8 mouse cellular contexts compared by ENCODE assay signal in the genomic region with DNA sequence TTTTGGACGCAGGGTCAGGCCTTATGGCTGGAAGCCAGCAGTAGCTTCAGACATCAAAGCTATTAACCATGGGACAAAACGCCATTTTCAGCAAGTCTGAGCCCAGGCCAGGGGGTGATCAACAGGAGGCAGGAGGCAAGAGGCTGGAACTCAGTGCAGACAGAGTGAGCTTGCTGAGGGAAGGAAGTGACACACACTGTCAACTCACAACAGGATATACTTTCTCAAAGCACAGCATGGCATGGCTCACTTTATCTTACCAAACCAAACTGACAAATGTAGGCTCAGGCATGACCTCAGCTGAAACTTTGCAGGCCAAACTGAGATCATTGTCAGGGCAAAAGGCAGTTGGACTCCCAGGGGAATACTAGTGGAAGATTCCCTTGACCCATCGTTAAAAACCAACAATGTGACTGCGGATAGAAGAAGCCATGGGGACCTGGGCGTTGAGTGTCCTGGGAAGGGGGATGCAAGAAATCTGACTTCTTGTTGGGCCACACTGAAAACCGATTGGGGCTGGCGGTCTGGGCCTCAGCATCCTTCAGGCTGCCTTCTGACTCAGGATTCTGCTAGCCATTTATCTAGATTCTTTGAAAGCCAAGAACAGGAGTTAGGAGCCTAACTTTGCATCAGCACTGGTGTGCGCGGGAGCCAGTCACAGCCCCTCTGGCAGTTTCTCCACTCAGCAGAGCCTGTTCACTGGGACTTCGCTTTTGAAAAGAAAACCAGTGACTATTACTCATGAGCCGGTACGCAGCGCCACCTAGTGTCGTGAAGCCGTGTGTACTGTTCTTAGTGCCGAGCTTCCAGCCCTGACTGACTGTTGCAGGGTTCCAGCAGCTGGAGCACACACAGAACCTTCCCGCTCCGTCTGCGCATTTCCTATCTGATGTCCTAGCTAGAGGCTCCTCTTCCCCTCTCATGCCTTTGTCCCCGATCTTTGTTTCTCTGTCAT.
DNase-seq lines count a peak whose midpoint lies in the region; ATAC-seq and TF ChIP-seq lines count a peak whose summit lies in the region.

No protein-coding gene starts in this region.

- no peaks in the 10 kb centered on the region for H3K9me3 ChIP-seq in ES-E14 (ENCODE audit: control insufficient read depth, insufficient read depth, low read depth, low read length)
- H3K9me3 ChIP-seq in forebrain, embryonic 15.5 days = no peaks in the 10 kb centered on the region
- no peaks in the 10 kb centered on the region for H3K9me3 ChIP-seq in liver, postnatal 0 days (ENCODE audit: low read length)
- H3K9me3 ChIP-seq in neural tube, embryonic 13.5 days = no peaks in the 10 kb centered on the region

- H3K4me3 ChIP-seq in ES-E14 (ENCODE audit: insufficient read depth in 1 of 2, low read depth in 1 of 2, low read length in 2 of 2, poor library complexity in 1 of 2, severe bottlenecking in 1 of 2) = peak overlapping the region in 1 of 2 experiments; percentile 22; a peak in 1 of 4 replicates
- H3K4me3 ChIP-seq in forebrain, embryonic 15.5 days = no peak overlapping the region
- no peak overlapping the region for H3K4me3 ChIP-seq in liver, postnatal 0 days (ENCODE audit: low read depth, low read length)
- no peak overlapping the region for H3K4me3 ChIP-seq in neural tube, embryonic 13.5 days

- 18% methylated on average over 20 of the region's 20 CpGs for WGBS in forebrain, embryonic 15.5 days
- WGBS in liver, postnatal 0 days (ENCODE audit: insufficient replicate concordance) = 14% methylated on average over 20 of the region's 20 CpGs
- 20% methylated on average over 20 of the region's 20 CpGs for WGBS in neural tube, embryonic 13.5 days

- H3K36me3 ChIP-seq in ES-E14 (ENCODE audit: control insufficient read depth, insufficient read depth, low read length, poor library complexity, severe bottlenecking) = no peaks in the 10 kb centered on the region
- no peaks in the 10 kb centered on the region for H3K36me3 ChIP-seq in forebrain, embryonic 15.5 days
- H3K36me3 ChIP-seq in liver, postnatal 0 days (replicated peaks; ENCODE audit: insufficient read depth, low read length) = no peaks in the 10 kb centered on the region
- H3K36me3 ChIP-seq in neural tube, embryonic 13.5 days = no peaks in the 10 kb centered on the region

- no peaks in the 10 kb centered on the region for H3K27me3 ChIP-seq in forebrain, embryonic 15.5 days
- H3K27me3 ChIP-seq in liver, postnatal 0 days (ENCODE audit: insufficient read depth, low read length) = no peaks in the 10 kb centered on the region
- H3K27me3 ChIP-seq in neural tube, embryonic 13.5 days = no peaks in the 10 kb centered on the region

- H3K4me1 ChIP-seq in ES-E14 (ENCODE audit: control insufficient read depth in 2 of 2, insufficient read depth in 2 of 2, low read length in 2 of 2, poor library complexity in 1 of 2) = no peaks in the 10 kb centered on the region
- peaks cover 4% of the 10 kb centered on the region; the same call in 1 of the 2 replicates for H3K4me1 ChIP-seq in forebrain, embryonic 15.5 days
- peaks cover 32% of the 10 kb centered on the region for H3K4me1 ChIP-seq in liver, postnatal 0 days (ENCODE audit: insufficient read depth)
- no peaks in the 10 kb centered on the region; the same call in 1 of the 2 replicates for H3K4me1 ChIP-seq in neural tube, embryonic 13.5 days (replicated peaks)

- ATAC-seq in forebrain, embryonic 15.5 days (replicated peaks) = peak; percentile 92
- ATAC-seq in liver, postnatal 0 days = peak; percentile 49
- ATAC-seq in neural tube, embryonic 13.5 days (ENCODE audit: low read depth) = peak; percentile 76

- DNase-seq in ES-E14 (ENCODE audit: low read depth, low spot score) = peak; percentile 89
- peak; percentile 80 for DNase-seq in cerebellum, adult 11 months
- peak; percentile 70 for DNase-seq in heart, postnatal 25 days (ENCODE audit: low spot score)
- DNase-seq in layer of hippocampus, adult 11-12 months (ENCODE audit: low spot score) = peak; percentile 91
- peak; percentile 92 for DNase-seq in liver, postnatal 0 days
- peak; percentile 58 for DNase-seq in telencephalon, adult 2 months (ENCODE audit: low read depth, low spot score)

- in situ Hi-C loops in ES-E14 (cut with MboI; ENCODE audit: low sequenced_read_pairs in 2 of 2, unreplicated experiment in 2 of 2) = loop anchor here in 1 of 2 experiments (25.0 kb wide), 1 partner anchor 177 kb away; no protein-coding TSS in a partner anchor

- TF ChIP-seq EP300 in liver, postnatal 0 days (IDR thresholded peaks at IDR 0.05; ENCODE audit: low read depth) = no peak

- H3K9ac ChIP-seq in ES-E14 (ENCODE audit: insufficient read depth, low read depth, low read length, poor library complexity, severe bottlenecking) = no peak overlapping the region
- no peak overlapping the region for H3K9ac ChIP-seq in forebrain, embryonic 15.5 days (replicated peaks)
- no peak overlapping the region; the same call in 1 of the 2 replicates for H3K9ac ChIP-seq in liver, postnatal 0 days (replicated peaks)
- H3K9ac ChIP-seq in neural tube, embryonic 13.5 days = no peak overlapping the region

- peak; percentile 98 for TF ChIP-seq CTCF in liver, postnatal 0 days (IDR thresholded peaks at IDR 0.05; ENCODE audit: low read depth)

- intact Hi-C loops in heart, postnatal 25 days (cut with DNase I) = loop anchor here (1.0 to 5.0 kb wide), 4 partner anchors 67 to 297 kb away; a partner anchor contains a TSS

- no peak overlapping the region for H3K4me2 ChIP-seq in forebrain, embryonic 15.5 days (replicated peaks)
- H3K4me2 ChIP-seq in liver, postnatal 0 days (ENCODE audit: low read depth, low read length) = peak overlapping the region; percentile 20
- H3K4me2 ChIP-seq in neural tube, embryonic 13.5 days = no peak overlapping the region

- H3K27ac ChIP-seq in ES-E14 (ENCODE audit: insufficient read depth, low read depth, low read length, poor library complexity, severe bottlenecking) = no peak overlapping the region
- H3K27ac ChIP-seq in forebrain, embryonic 15.5 days (replicated peaks) = no peak overlapping the region
- peak overlapping the region; percentile 72 for H3K27ac ChIP-seq in liver, postnatal 0 days (ENCODE audit: low read depth)
- H3K27ac ChIP-seq in neural tube, embryonic 13.5 days (replicated peaks) = no peak overlapping the region

TF ChIP-seq in ES-E14, 5 proteins besides CTCF, POLR2A, EP300 and RAD21:
- TF ChIP-seq HCFC1 (IDR thresholded peaks at IDR 0.05; ENCODE audit: borderline replicate concordance, insufficient read depth, low read length) (0 out of 2 replicates have a peak, but pooled peaks have one; percentile 36), ZC3H11A (IDR thresholded peaks at IDR 0.05; ENCODE audit: borderline replicate concordance, low read depth, low read length) (peak; percentile 83; the same call in 1 of the 2 replicates), MAFK (IDR thresholded peaks at IDR 0.05; ENCODE audit: insufficient read depth, low read depth, low read length) (no peak), ZNF384 (IDR thresholded peaks at IDR 0.05; ENCODE audit: low read depth, low read length) (no peak)
